Comparison of ENCODE assay signal across 26 mouse cellular contexts in the genomic region with DNA sequence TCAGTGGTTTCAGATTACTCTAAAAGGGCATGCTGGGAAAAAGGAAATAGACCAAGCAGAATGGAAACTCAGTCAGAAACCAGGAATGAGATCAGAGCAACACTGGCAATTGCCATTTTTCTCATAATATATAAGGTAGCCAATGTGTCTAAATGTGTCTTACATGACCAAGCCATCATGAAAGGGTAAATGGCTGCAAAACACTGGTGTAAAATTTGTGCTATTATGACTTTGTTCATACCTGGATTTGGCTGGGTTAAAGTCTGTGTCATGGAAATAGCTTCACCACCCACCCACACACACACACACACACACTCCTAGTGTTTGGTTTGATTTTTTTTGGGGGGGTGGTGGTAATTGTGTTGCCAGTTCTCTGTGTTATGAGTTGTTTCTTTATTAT. TPM values are rescaled to one million over a fixed set of nuclear protein-coding genes. Genes with fewer than 3 reads are reported as not detected.
DNase-seq lines count a peak whose midpoint lies in the region; ATAC-seq lines count a peak whose summit lies in the region.
"Had no signal": no experiment of that assay in that cellular context is flagged by ENCODE, and none has a peak within 500 bp of the region (broad histone marks: within the 10 kb centered on the region; RNA-seq: fewer than 3 reads in every experiment).

No protein-coding gene starts in this region.

- H3K27ac ChIP-seq in hindbrain, embryonic 11.5 days (ENCODE audit: low read depth, low read length): no peak overlapping the region
- H3K27ac ChIP-seq in hindbrain, embryonic 12.5 days: no peak overlapping the region
- no peak overlapping the region for H3K27ac ChIP-seq in neural tube, embryonic 13.5 days (replicated peaks)
- H3K27ac ChIP-seq in midbrain, embryonic 13.5 days: 0 out of 2 replicates have a peak overlapping the region, but pooled peaks have one; percentile 12
- H3K27ac ChIP-seq: forebrain, embryonic 13.5 days; hindbrain, postnatal 0 days; intestine, embryonic 15.5 days; kidney, postnatal 0 days; limb, embryonic 15.5 days; liver, embryonic 13.5 days; macrophage; neural tube, embryonic 12.5 days had no signal

- no peak overlapping the region for H3K9ac ChIP-seq in hindbrain, embryonic 11.5 days (ENCODE audit: low read depth, low read length)
- H3K9ac ChIP-seq in hindbrain, embryonic 12.5 days: no peak overlapping the region
- no peak overlapping the region for H3K9ac ChIP-seq in neural tube, embryonic 13.5 days
- H3K9ac ChIP-seq in midbrain, embryonic 13.5 days (replicated peaks): no peak overlapping the region
- H3K9ac ChIP-seq: forebrain, embryonic 13.5 days; intestine, embryonic 15.5 days; limb, embryonic 15.5 days; liver, embryonic 13.5 days; neural tube, embryonic 12.5 days had no signal

- H3K9me3 ChIP-seq in hindbrain, embryonic 11.5 days (ENCODE audit: control insufficient read depth, low read length): no peaks in the 10 kb centered on the region
- H3K9me3 ChIP-seq in hindbrain, embryonic 12.5 days (replicated peaks): no peaks in the 10 kb centered on the region
- H3K9me3 ChIP-seq in neural tube, embryonic 13.5 days: no peaks in the 10 kb centered on the region
- H3K9me3 ChIP-seq in midbrain, embryonic 13.5 days: no peaks in the 10 kb centered on the region
- H3K9me3 ChIP-seq: forebrain, embryonic 13.5 days; intestine, embryonic 15.5 days; limb, embryonic 15.5 days; liver, embryonic 13.5 days; neural tube, embryonic 12.5 days had no signal

- H3K4me1 ChIP-seq in hindbrain, embryonic 11.5 days (replicated peaks; ENCODE audit: control insufficient read depth, insufficient read depth, low read length): no peaks in the 10 kb centered on the region
- peaks cover 6% of the 10 kb centered on the region; the same call in 1 of the 2 replicates for H3K4me1 ChIP-seq in hindbrain, embryonic 12.5 days
- peaks cover 38% of the 10 kb centered on the region for H3K4me1 ChIP-seq in neural tube, embryonic 13.5 days (replicated peaks)
- no peaks in the 10 kb centered on the region for H3K4me1 ChIP-seq in midbrain, embryonic 13.5 days (replicated peaks)
- H3K4me1 ChIP-seq: forebrain, embryonic 13.5 days; intestine, embryonic 15.5 days; limb, embryonic 15.5 days; liver, embryonic 13.5 days had no signal

- no peaks in the 10 kb centered on the region for H3K36me3 ChIP-seq in hindbrain, embryonic 11.5 days (ENCODE audit: control insufficient read depth, insufficient read depth, low read length)
- H3K36me3 ChIP-seq in hindbrain, embryonic 12.5 days: no peaks in the 10 kb centered on the region
- no peaks in the 10 kb centered on the region for H3K36me3 ChIP-seq in neural tube, embryonic 13.5 days
- H3K36me3 ChIP-seq in midbrain, embryonic 13.5 days: no peaks in the 10 kb centered on the region
- H3K36me3 ChIP-seq: intestine, embryonic 15.5 days; limb, embryonic 15.5 days; liver, embryonic 13.5 days; neural tube, embryonic 12.5 days had no signal

- ATAC-seq in hindbrain, embryonic 11.5 days (ENCODE audit: low FRiP score): no peak
- ATAC-seq in hindbrain, embryonic 12.5 days (ENCODE audit: low FRiP score): no peak
- no peak for ATAC-seq in neural tube, embryonic 13.5 days (ENCODE audit: low read depth)
- no peak for ATAC-seq in midbrain, embryonic 13.5 days
- ATAC-seq: forebrain, embryonic 13.5 days; hindbrain, postnatal 0 days; intestine, embryonic 15.5 days; lung, postnatal 0 days; Patski had no signal

- no peak overlapping the region for H3K4me3 ChIP-seq in hindbrain, embryonic 11.5 days (ENCODE audit: low read depth, low read length)
- no peak overlapping the region for H3K4me3 ChIP-seq in hindbrain, embryonic 12.5 days
- no peak overlapping the region for H3K4me3 ChIP-seq in neural tube, embryonic 13.5 days
- H3K4me3 ChIP-seq in midbrain, embryonic 13.5 days (replicated peaks): peak overlapping the region; percentile 16
- H3K4me3 ChIP-seq: forebrain, embryonic 13.5 days; intestine, embryonic 15.5 days; limb, embryonic 15.5 days; liver, embryonic 13.5 days; neural tube, embryonic 12.5 days had no signal

- H3K27me3 ChIP-seq in hindbrain, embryonic 11.5 days (ENCODE audit: control insufficient read depth, insufficient read depth, low read length): peaks cover 84% of the 10 kb centered on the region
- peaks cover 94% of the 10 kb centered on the region for H3K27me3 ChIP-seq in hindbrain, embryonic 12.5 days
- H3K27me3 ChIP-seq in neural tube, embryonic 13.5 days: peaks cover 96% of the 10 kb centered on the region
- peaks cover 95% of the 10 kb centered on the region for H3K27me3 ChIP-seq in midbrain, embryonic 13.5 days

- DNase-seq in hindbrain, embryonic 11.5 days (ENCODE audit: low spot score): peak; percentile 19
- no peak for DNase-seq in neural tube, embryonic 10.5 days (ENCODE audit: extremely low spot score, low spot score)
- no peak for DNase-seq in cerebellum, adult 11-12 months
- no peak for DNase-seq in testis, postnatal 10 days (ENCODE audit: low spot score)
- DNase-seq: adrenal gland, postnatal 10 days; cerebellum, adult 2 months; cerebellum, postnatal 14 days; gastrocnemius, postnatal 14 days; kidney, postnatal 4 days; liver, embryonic 13.5 days; lung, adult 18-20 months; right cerebral cortex, postnatal 14 days had no signal

- H3K4me2 ChIP-seq in hindbrain, embryonic 11.5 days (replicated peaks; ENCODE audit: low read depth, low read length): no peak overlapping the region
- H3K4me2 ChIP-seq in hindbrain, embryonic 12.5 days (replicated peaks): no peak overlapping the region
- peak overlapping the region; percentile 22 for H3K4me2 ChIP-seq in neural tube, embryonic 13.5 days
- peak overlapping the region; percentile 34 for H3K4me2 ChIP-seq in midbrain, embryonic 13.5 days (replicated peaks)
- H3K4me2 ChIP-seq: forebrain, embryonic 13.5 days; intestine, embryonic 15.5 days; limb, embryonic 15.5 days; liver, embryonic 13.5 days; neural tube, embryonic 12.5 days had no signal

RNA-seq across cellular contexts. Expression of a gene that starts 10.7 kb away (rescaled TPM):
- 72.5 and 75.7 TPM in 2 replicates for polyA plus RNA-seq in hindbrain, embryonic 11.5 days (2014; fragmentation: Nextera tagmentation; extraction: Ambion mirVana)
- polyA plus RNA-seq in hindbrain, embryonic 12.5 days (2016; fragmentation: Nextera tagmentation; extraction: Ambion mirVana): 85.5 and 91.2 TPM in 2 replicates
- 75.0 and 76.0 TPM in 2 replicates for polyA plus RNA-seq in neural tube, embryonic 13.5 days (2015; fragmentation: Nextera tagmentation; extraction: Ambion mirVana)
- polyA plus RNA-seq in midbrain, embryonic 13.5 days (2015; fragmentation: Nextera tagmentation; extraction: Ambion mirVana): 256 and 296 TPM in 2 replicates
- polyA plus RNA-seq: macrophage; Patski; small intestine, adult 2 months; testis, adult 2 months had no signal

Comparison
In these comparisons a context has a peak if more than half of its experiments do, and no peak if none do; other contexts are left out.
1. H3K4me2 ChIP-seq: peak in neural tube, embryonic 13.5 days (single experiment) and midbrain, embryonic 13.5 days (single experiment); none in hindbrain, embryonic 11.5 days (single experiment) and hindbrain, embryonic 12.5 days (single experiment).